Mouse (Mus musculus) brain, embryonic 14.5 days (tissue): ENCODE results near the gene Hist1h1t.

ENCODE experiments used
- CTCF ChIP-seq: fragments of 200-500 bp; IDR thresholded peaks from 2 replicates; pipeline ENCODE4 v1.5.1; 2012; ENCODE audit warnings: inconsistent platforms, mild to moderate bottlenecking, moderate library complexity, borderline replicate concordance; ENCODE audit not compliant: insufficient read depth, insufficient read length; ENCODE audit errors: extremely low read depth
- POLR2A ChIP-seq: fragments of 200-500 bp; IDR thresholded peaks from 2 replicates; pipeline ENCODE4 v1.6.1; 2012; ENCODE audit warnings: mild to moderate bottlenecking, inconsistent platforms, borderline replicate concordance; ENCODE audit not compliant: poor library complexity, insufficient read depth, insufficient read length, severe bottlenecking; ENCODE audit errors: extremely low read depth

GRCm38 (mm10) chr13:23706771-23707170 lies 11.2 kb downstream of the Hist1h1t start:
- no peak for TF ChIP-seq CTCF
- TF ChIP-seq POLR2A: no peak
